Mouse (Mus musculus) limb, embryonic 14.5 days (tissue): ENCODE measurements around the gene Brd3. TPM values are rescaled to one million over a fixed set of nuclear protein-coding genes. Genes with fewer than 3 reads are reported as not detected.
A peak's percentile ranks its signal among the peaks of the same experiment; 100 is the strongest.

ENCODE experiments used
- ATAC-seq: fragments of 200-750 bp; cut with Nextera tagmentation; 2 replicates; pipeline ENCODE4 v1.8.0; 2017; ENCODE audit warnings: low read depth, moderate number of reproducible peaks, moderate TSS enrichment; ENCODE audit not compliant: low FRiP score
- DNase-seq: peaks from one replicate; pipeline ENCODE4 v3.0.0-alpha.2; 2015; ENCODE audit warnings: low spot score
- H3K27ac ChIP-seq: fragments of 300-500 bp; sonication (generic); replicated peaks from 2 replicates; pipeline ENCODE4 v1.5.1; 2014; ENCODE audit warnings: low read depth, mild to moderate bottlenecking, low read length, moderate library complexity, mixed read lengths
- H3K27me3 ChIP-seq: fragments of 300-500 bp; sonication (generic); 2 replicates; pipeline ENCODE4 v1.6.1; 2014; ENCODE audit warnings: low read length, mixed read lengths; ENCODE audit not compliant: control insufficient read depth, insufficient read depth
- H3K36me3 ChIP-seq: fragments of 300-500 bp; sonication (generic); 2 replicates; pipeline ENCODE4 v1.6.1; 2014; ENCODE audit warnings: mild to moderate bottlenecking, low read length, moderate library complexity, mixed read lengths; ENCODE audit not compliant: control insufficient read depth, insufficient read depth
- H3K4me1 ChIP-seq: fragments of 300-500 bp; sonication (generic); 2 replicates; pipeline ENCODE4 v1.6.1; 2014; ENCODE audit warnings: antibody characterized with exemption, low read length, mixed read lengths; ENCODE audit not compliant: control insufficient read depth, insufficient read depth
- H3K4me2 ChIP-seq: fragments of 300-500 bp; sonication (generic); replicated peaks from 2 replicates; pipeline ENCODE4 v1.6.1; 2014; ENCODE audit warnings: low read depth, mild to moderate bottlenecking, low read length, moderate library complexity; ENCODE audit not compliant: severe bottlenecking
- H3K4me3 ChIP-seq: fragments of 300-500 bp; sonication (generic); replicated peaks from 2 replicates; pipeline ENCODE4 v1.5.1; 2014; ENCODE audit warnings: low read length
- H3K9ac ChIP-seq: fragments of 300-500 bp; sonication (generic); 2 replicates; pipeline ENCODE4 v1.6.1; 2014; ENCODE audit warnings: mild to moderate bottlenecking, low read depth, low read length, moderate library complexity; ENCODE audit not compliant: severe bottlenecking
- H3K9me3 ChIP-seq: fragments of 300-500 bp; sonication (generic); 2 replicates; pipeline ENCODE4 v1.6.1; 2016; ENCODE audit warnings: low read length; ENCODE audit not compliant: control insufficient read depth
- POLR2A ChIP-seq: fragments of 200-500 bp; IDR thresholded peaks from 2 replicates; pipeline ENCODE4 v1.8.0; 2012; ENCODE audit warnings: inconsistent platforms, mild to moderate bottlenecking, moderate library complexity, borderline replicate concordance; ENCODE audit not compliant: insufficient read depth, insufficient read length; ENCODE audit errors: extremely low read depth
- WGBS: fragments of 180-500 bp; shearing (Covaris S2); extraction: QIAGEN DNeasy Blood & Tissue Kit; methylation state at CpG from one replicate; pipeline ENCODE4 v1.1.7; 2014; 5-methylcytosine and 5-hydroxymethylcytosine counted together
- polyA plus RNA-seq, 2 experiments: library from polyadenylated mRNA; depleted of rRNA in 1 of 2; stranded (reverse) in 1 of 2; unstranded in 1 of 2; fragments of >200 nt; fragmentation: Nextera tagmentation in 1 of 2; extraction: Ambion mirVana in 1 of 2; gene quantifications; 2 replicates each; pipeline versions ENCODE4 v1.2.1 to v1.2.3; 2012 to 2014

The Brd3 gene
- polyA plus RNA-seq, 2 experiments: 75.5 to 155 TPM

- H3K27ac ChIP-seq: no peak overlapping the region
- H3K27me3 ChIP-seq: no peaks in the 10 kb centered on the region
- peak overlapping the region; percentile 99 for H3K4me2 ChIP-seq
- ATAC-seq: no peak
- 0% methylated on average over 50 of the region's 60 CpGs for WGBS
- no peaks in the 10 kb centered on the region for H3K9me3 ChIP-seq
- no peaks in the 10 kb centered on the region for H3K36me3 ChIP-seq
- DNase-seq: no peak
- peak overlapping the region; percentile 86 for H3K4me3 ChIP-seq
- H3K4me1 ChIP-seq: peaks cover 25% of the 10 kb centered on the region
- H3K9ac ChIP-seq: peak overlapping the region; percentile 78
- TF ChIP-seq POLR2A: 0 out of 2 replicates have a peak, but pooled peaks have one; percentile 18
These were observed 81.6 kb downstream of the Brd3 start for GRCm38 (mm10) chr2:27425751-27426405.

- no peaks in the 10 kb centered on the region for H3K36me3 ChIP-seq
- H3K4me1 ChIP-seq: peaks cover 25% of the 10 kb centered on the region
- H3K4me3 ChIP-seq: peak overlapping the region; percentile 86
- no peak for ATAC-seq
- no peak overlapping the region for H3K27ac ChIP-seq
- H3K27me3 ChIP-seq: no peaks in the 10 kb centered on the region
- peak; percentile 40 for DNase-seq
- no peaks in the 10 kb centered on the region for H3K9me3 ChIP-seq
- WGBS: 3% methylated on average over 20 of the region's 20 CpGs
- H3K9ac ChIP-seq: peak overlapping the region; percentile 78
- TF ChIP-seq POLR2A: no peak
- peak overlapping the region; percentile 99 for H3K4me2 ChIP-seq
These were observed 82.3 kb downstream of the Brd3 start for GRCm38 (mm10) chr2:27425161-27425611.

- DNase-seq (no peak), ATAC-seq (no peak)
- Histone ChIP-seq H3K27ac (no peak overlapping the region), H3K4me1 (peaks cover 28% of the 10 kb centered on the region), H3K4me3 (no peak overlapping the region), H3K9me3 (no peaks in the 10 kb centered on the region), H3K36me3 (no peaks in the 10 kb centered on the region), H3K27me3 (no peaks in the 10 kb centered on the region), H3K4me2 (no peak overlapping the region), H3K9ac (no peak overlapping the region)
- 43% methylated on average over 7 of the region's 7 CpGs for WGBS
- TF ChIP-seq POLR2A: no peak
These were observed 83.9 kb downstream of the Brd3 start for GRCm38 (mm10) chr2:27423596-27423995.

- H3K4me3 ChIP-seq: no peak overlapping the region
- no peak overlapping the region for H3K9ac ChIP-seq
- no peak overlapping the region for H3K4me2 ChIP-seq
- peaks cover 25% of the 10 kb centered on the region for H3K4me1 ChIP-seq
- no peak for DNase-seq
- no peaks in the 10 kb centered on the region for H3K36me3 ChIP-seq
- no peak for ATAC-seq
- WGBS: 79% methylated on average over 20 of the region's 20 CpGs
- H3K9me3 ChIP-seq: no peaks in the 10 kb centered on the region
- H3K27ac ChIP-seq: no peak overlapping the region
- no peak for TF ChIP-seq POLR2A
- H3K27me3 ChIP-seq: no peaks in the 10 kb centered on the region
These were observed 86.0 kb downstream of the Brd3 start for GRCm38 (mm10) chr2:27421293-27422068.

- H3K9me3 ChIP-seq: no peaks in the 10 kb centered on the region
- peaks cover 34% of the 10 kb centered on the region for H3K4me1 ChIP-seq
- H3K9ac ChIP-seq: no peak overlapping the region
- WGBS: 48% methylated on average over 6 of the region's 6 CpGs
- no peak for TF ChIP-seq POLR2A
- no peak overlapping the region for H3K4me2 ChIP-seq
- no peak overlapping the region for H3K27ac ChIP-seq
- ATAC-seq: no peak
- no peaks in the 10 kb centered on the region for H3K36me3 ChIP-seq
- no peak for DNase-seq
- H3K4me3 ChIP-seq: no peak overlapping the region
- H3K27me3 ChIP-seq: no peaks in the 10 kb centered on the region
These were observed 88.8 kb downstream of the Brd3 start for GRCm38 (mm10) chr2:27418577-27419070.
